Comparison of ENCODE assay signal across 27 mouse cellular contexts in genomic region chrX:109141337-109141870, GRCm38 (mm10). TPM values are rescaled to one million over a fixed set of nuclear protein-coding genes. Genes with fewer than 3 reads are reported as not detected.
DNase-seq lines count a peak whose midpoint lies in the region; ATAC-seq and TF ChIP-seq lines count a peak whose summit lies in the region.
"Had no signal": no experiment of that assay in that cellular context is flagged by ENCODE, and none has a peak within 500 bp of the region (broad histone marks: within the 10 kb centered on the region; RNA-seq: fewer than 3 reads in every experiment).

No protein-coding gene starts in this region.

- 67% methylated on average over 1 of the region's 1 CpGs for WGBS in intestine, embryonic 14.5 days
- 64% methylated on average over 1 of the region's 1 CpGs for WGBS in intestine, embryonic 16.5 days
- WGBS in lung, embryonic 16.5 days, result 33% methylated on average over 1 of the region's 1 CpGs

- ATAC-seq in intestine, embryonic 14.5 days (replicated peaks; ENCODE audit: low FRiP score, low TSS enrichment, low read depth), result no peak
- no peak for ATAC-seq in intestine, embryonic 16.5 days
- peak; percentile 64 for ATAC-seq in lung, embryonic 16.5 days (ENCODE audit: low read depth)
- ATAC-seq: forebrain, embryonic 16.5 days; intestine, embryonic 15.5 days; midbrain, embryonic 15.5 days had no signal

- no peak overlapping the region for H3K9ac ChIP-seq in intestine, embryonic 14.5 days (ENCODE audit: low read length)
- H3K9ac ChIP-seq in intestine, embryonic 16.5 days (ENCODE audit: low read depth, low read length), result no peak overlapping the region
- H3K9ac ChIP-seq in lung, embryonic 16.5 days (ENCODE audit: low read length), result no peak overlapping the region
- H3K9ac ChIP-seq: embryonic facial prominence, embryonic 15.5 days; heart, embryonic 12.5 days; hindbrain, embryonic 15.5 days; intestine, embryonic 15.5 days; limb, embryonic 15.5 days; liver, embryonic 14.5 days; midbrain, embryonic 15.5 days; neural tube, embryonic 13.5 days had no signal

- no peaks in the 10 kb centered on the region for H3K27me3 ChIP-seq in intestine, embryonic 14.5 days (replicated peaks; ENCODE audit: control insufficient read depth, insufficient read depth, low read length)
- H3K27me3 ChIP-seq in intestine, embryonic 16.5 days (replicated peaks; ENCODE audit: control insufficient read depth, insufficient read depth, low read length), result no peaks in the 10 kb centered on the region
- no peaks in the 10 kb centered on the region for H3K27me3 ChIP-seq in lung, embryonic 16.5 days (ENCODE audit: control insufficient read depth, insufficient read depth, low read depth, low read length)
- H3K27me3 ChIP-seq: embryonic facial prominence, embryonic 15.5 days; heart, embryonic 12.5 days; hindbrain, embryonic 15.5 days; intestine, embryonic 15.5 days; limb, embryonic 15.5 days; midbrain, embryonic 15.5 days; neural tube, embryonic 13.5 days had no signal

- no peak overlapping the region for H3K4me3 ChIP-seq in gastrocnemius, adult 2 months
- no peak overlapping the region for H3K4me3 ChIP-seq in intestine, embryonic 14.5 days (ENCODE audit: low read depth, low read length)
- H3K4me3 ChIP-seq in intestine, embryonic 16.5 days (ENCODE audit: low read length), result no peak overlapping the region
- no peak overlapping the region for H3K4me3 ChIP-seq in lung, embryonic 16.5 days (ENCODE audit: low read length)
- H3K4me3 ChIP-seq: embryonic facial prominence, embryonic 15.5 days; heart, embryonic 12.5 days; hindbrain, embryonic 15.5 days; intestine, embryonic 15.5 days; limb, embryonic 15.5 days; midbrain, embryonic 15.5 days; neural tube, embryonic 13.5 days had no signal

- no peak overlapping the region for H3K4me2 ChIP-seq in intestine, embryonic 14.5 days (ENCODE audit: low read length)
- no peak overlapping the region for H3K4me2 ChIP-seq in intestine, embryonic 16.5 days (ENCODE audit: low read depth, low read length)
- H3K4me2 ChIP-seq in lung, embryonic 16.5 days (ENCODE audit: low read depth, low read length), result no peak overlapping the region
- H3K4me2 ChIP-seq: embryonic facial prominence, embryonic 15.5 days; heart, embryonic 12.5 days; hindbrain, embryonic 15.5 days; intestine, embryonic 15.5 days; limb, embryonic 15.5 days; midbrain, embryonic 15.5 days; neural tube, embryonic 13.5 days had no signal

- no peak for TF ChIP-seq CTCF in gastrocnemius, adult 2 months (IDR thresholded peaks at IDR 0.05)

- H3K9me3 ChIP-seq in intestine, embryonic 14.5 days (ENCODE audit: control insufficient read depth, low read length), result no peaks in the 10 kb centered on the region
- H3K9me3 ChIP-seq in intestine, embryonic 16.5 days (ENCODE audit: control insufficient read depth, low read length), result no peaks in the 10 kb centered on the region
- no peaks in the 10 kb centered on the region for H3K9me3 ChIP-seq in lung, embryonic 16.5 days (ENCODE audit: control insufficient read depth, low read length)
- H3K9me3 ChIP-seq: embryonic facial prominence, embryonic 15.5 days; heart, embryonic 12.5 days; hindbrain, embryonic 15.5 days; intestine, embryonic 15.5 days; limb, embryonic 15.5 days; midbrain, embryonic 15.5 days; neural tube, embryonic 13.5 days had no signal

- DNase-seq in gastrocnemius, adult 2 months, result no peak
- DNase-seq in gastrocnemius, postnatal 10 days, result no peak
- no peak for DNase-seq in intestine, embryonic 14.5 days (ENCODE audit: low spot score)
- DNase-seq in lung, postnatal 14 days, result no peak
- no peak for DNase-seq in urinary bladder, postnatal 10 days (ENCODE audit: low spot score)
- DNase-seq: adrenal gland, postnatal 10 days; cerebellum, adult 8-10 months; gastrocnemius, postnatal 25 days; left cerebral cortex, postnatal 4 days; retina, postnatal 1 day; right cerebral cortex, postnatal 25 days; spleen, adult 18-20 months; thymus, postnatal 14 days had no signal

- H3K36me3 ChIP-seq in intestine, embryonic 14.5 days (ENCODE audit: control insufficient read depth, insufficient read depth, low read length), result no peaks in the 10 kb centered on the region
- H3K36me3 ChIP-seq in intestine, embryonic 16.5 days (ENCODE audit: control insufficient read depth, insufficient read depth, low read length), result no peaks in the 10 kb centered on the region
- H3K36me3 ChIP-seq in lung, embryonic 16.5 days (ENCODE audit: control insufficient read depth, insufficient read depth, low read length), result no peaks in the 10 kb centered on the region
- H3K36me3 ChIP-seq: embryonic facial prominence, embryonic 15.5 days; heart, embryonic 12.5 days; hindbrain, embryonic 15.5 days; intestine, embryonic 15.5 days; limb, embryonic 15.5 days; midbrain, embryonic 15.5 days; neural tube, embryonic 13.5 days had no signal

- intact Hi-C loops in gastrocnemius, adult 2 months (cut with DNase I), result no loop called here

- peak overlapping the region; percentile 48 for H3K27ac ChIP-seq in gastrocnemius, adult 2 months
- H3K27ac ChIP-seq in intestine, embryonic 14.5 days (ENCODE audit: low read depth), result peak overlapping the region; percentile 0; the same call in 1 of the 2 replicates
- H3K27ac ChIP-seq in intestine, embryonic 16.5 days (ENCODE audit: low read length), result no peak overlapping the region
- H3K27ac ChIP-seq in lung, embryonic 16.5 days (ENCODE audit: low read length), result peak overlapping the region; percentile 79
- H3K27ac ChIP-seq: embryonic facial prominence, embryonic 15.5 days; hindbrain, embryonic 15.5 days; intestine, embryonic 15.5 days; limb, embryonic 15.5 days; liver, embryonic 14.5 days; midbrain, embryonic 15.5 days; neural tube, embryonic 13.5 days had no signal

- no peaks in the 10 kb centered on the region for H3K4me1 ChIP-seq in intestine, embryonic 14.5 days (replicated peaks; ENCODE audit: control insufficient read depth, insufficient read depth, low read length)
- no peaks in the 10 kb centered on the region; the same call in 1 of the 2 replicates for H3K4me1 ChIP-seq in intestine, embryonic 16.5 days (ENCODE audit: control insufficient read depth, insufficient read depth, low read length)
- no peaks in the 10 kb centered on the region for H3K4me1 ChIP-seq in lung, embryonic 16.5 days (replicated peaks; ENCODE audit: control insufficient read depth, insufficient read depth, low read length)
- H3K4me1 ChIP-seq: embryonic facial prominence, embryonic 15.5 days; heart, embryonic 12.5 days; hindbrain, embryonic 15.5 days; intestine, embryonic 15.5 days; limb, embryonic 15.5 days; midbrain, embryonic 15.5 days had no signal

RNA-seq across cellular contexts. Expression of gene Sh3bgrl, which starts 46.2 kb away (rescaled TPM):
- total RNA-seq in gastrocnemius, adult 2 months (2021), result 10 to 100 TPM; 10.7 to 12.7 TPM
- 10 to 100 TPM; 32.4 to 41.3 TPM for total RNA-seq in gastrocnemius, postnatal 10 days (2021)
- 115 and 128 TPM in 2 replicates for polyA plus RNA-seq in intestine, embryonic 14.5 days (2014; fragmentation: Nextera tagmentation; extraction: Ambion mirVana)
- polyA plus RNA-seq in intestine, embryonic 16.5 days (2015; fragmentation: Nextera tagmentation; extraction: Ambion mirVana), result 88.9 and 99.0 TPM in 2 replicates
- 249 and 265 TPM in 2 replicates for polyA plus RNA-seq in lung, embryonic 16.5 days (2015; fragmentation: Nextera tagmentation; extraction: Ambion mirVana)

RNA-seq across cellular contexts. Expression of gene Gm6377, which starts 55.2 kb away (rescaled TPM):
- total RNA-seq in gastrocnemius, adult 2 months (2021), result not detected
- under 1 TPM; 0.07 to 0.09 TPM for total RNA-seq in gastrocnemius, postnatal 10 days (2021)
- polyA plus RNA-seq in intestine, embryonic 14.5 days (2014; fragmentation: Nextera tagmentation; extraction: Ambion mirVana), result 0.08 and 0.22 TPM in 2 replicates
- 0.10 and 0.17 TPM in 2 replicates for polyA plus RNA-seq in intestine, embryonic 16.5 days (2015; fragmentation: Nextera tagmentation; extraction: Ambion mirVana)
- polyA plus RNA-seq in lung, embryonic 16.5 days (2015; fragmentation: Nextera tagmentation; extraction: Ambion mirVana), result 0.19 and 0.53 TPM in 2 replicates
- total RNA-seq: gastrocnemius, postnatal 25 days; layer of hippocampus, postnatal 14 days; left cerebral cortex, adult 8-10 months; left cerebral cortex, postnatal 4 days had no signal
- polyA plus RNA-seq: forebrain, embryonic 16.5 days; kidney, embryonic 16.5 days; neural tube, embryonic 13.5 days had no signal
